Mouse (Mus musculus) olfactory bulb, adult 2 months (tissue): ENCODE data around the gene Fgfr2.

ENCODE experiments used
- CTCF ChIP-seq: fragments of 200-500 bp; IDR thresholded peaks from 2 replicates; pipeline ENCODE4 v1.5.1; 2012; ENCODE audit warnings: low read depth, mild to moderate bottlenecking, low read length, moderate library complexity; ENCODE audit not compliant: insufficient read depth
- POLR2A ChIP-seq: fragments of 200-500 bp; IDR thresholded peaks from 2 replicates; pipeline ENCODE4 v1.6.1; 2012; ENCODE audit warnings: mild to moderate bottlenecking, low read depth, low read length, moderate library complexity; ENCODE audit not compliant: insufficient read depth

GRCm38 (mm10) chr7:132026671-132027070 is 1096.5 kb downstream of the Fgfr2 start:
- TF ChIP-seq CTCF, result no peak
- no peak for TF ChIP-seq POLR2A
